Mouse (Mus musculus) liver (tissue): ENCODE results near the gene Invs.
A peak's percentile ranks its signal among the peaks of the same experiment; 100 is the strongest.

Experiments used
- DNase-seq: peaks from one replicate; pipeline ENCODE4 v3.0.0-alpha.2; 2020; ENCODE audit warnings: mixed read lengths

Invs gene

DNA sequence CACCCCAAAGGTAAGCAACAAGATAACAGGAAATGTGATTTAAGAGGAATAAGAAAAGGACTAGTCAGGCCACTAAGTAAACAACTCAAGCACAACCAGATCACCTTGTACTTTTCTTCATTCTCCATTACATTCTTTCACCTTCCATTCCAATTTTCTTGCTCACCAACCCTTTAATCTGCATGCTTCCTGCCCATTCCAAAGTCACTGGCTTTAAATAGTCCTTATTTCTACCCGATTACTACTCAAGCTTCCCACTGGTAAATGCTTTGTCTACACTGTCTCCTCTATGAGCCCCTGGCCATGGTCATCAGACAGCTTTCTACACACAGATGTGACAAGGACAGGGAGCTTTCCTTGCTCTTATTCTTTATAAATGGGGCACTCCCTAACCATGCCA lies 191.4 kb downstream of the Invs start:
- DNase-seq: no peak

GRCm38 (mm10) chr4:48472052-48472791 lies 192.7 kb downstream of the Invs start:
- DNase-seq: no peak

DNA sequence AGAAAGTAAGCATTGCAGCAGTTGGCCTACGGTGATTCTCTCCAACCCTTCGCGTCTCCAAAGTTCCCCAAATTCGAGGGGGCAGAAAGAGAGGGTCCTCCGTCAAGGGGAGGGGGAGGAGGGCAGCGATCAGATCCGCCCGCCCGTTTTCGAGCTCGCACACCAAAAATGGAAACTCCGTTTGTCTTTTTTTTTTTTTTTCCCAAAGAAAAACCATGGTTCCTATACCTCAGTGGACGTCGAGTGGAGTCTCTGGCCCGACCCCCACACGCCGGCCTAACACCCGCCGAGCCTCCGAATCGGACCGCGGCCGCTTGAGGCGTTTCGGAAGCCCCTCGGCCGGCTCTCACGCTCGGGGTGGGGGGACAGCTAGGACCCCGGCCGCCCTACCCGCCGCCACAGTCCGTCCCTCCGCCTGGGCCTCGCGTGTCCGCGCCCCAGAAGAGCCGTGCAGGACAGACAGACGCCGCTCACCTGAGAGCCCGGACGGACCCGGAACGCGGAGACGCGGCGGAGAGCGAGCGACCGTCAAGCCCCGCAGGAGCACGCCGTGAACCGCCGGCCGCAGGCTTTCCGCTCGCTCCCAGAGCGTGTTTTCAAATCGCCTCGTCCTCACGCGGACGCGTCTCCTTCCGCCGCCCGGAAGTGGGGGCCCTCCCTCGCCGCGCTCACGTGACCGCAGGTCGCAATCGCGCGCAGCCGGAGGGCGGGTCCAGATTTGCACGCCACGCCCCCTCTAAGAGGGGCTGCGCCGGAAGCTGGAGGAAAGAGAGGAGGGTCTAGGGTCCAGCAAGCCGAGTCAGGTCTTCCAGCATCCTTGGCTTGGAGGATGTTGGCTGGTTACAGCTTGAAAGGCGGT lies 193.5 kb downstream of the Invs start, which contains the start of gene Tex10:
TSS of gene Tex10 (minus strand) at position 668 of the 859 bp plus-strand sequence.
- DNase-seq: peak; percentile 92

DNA sequence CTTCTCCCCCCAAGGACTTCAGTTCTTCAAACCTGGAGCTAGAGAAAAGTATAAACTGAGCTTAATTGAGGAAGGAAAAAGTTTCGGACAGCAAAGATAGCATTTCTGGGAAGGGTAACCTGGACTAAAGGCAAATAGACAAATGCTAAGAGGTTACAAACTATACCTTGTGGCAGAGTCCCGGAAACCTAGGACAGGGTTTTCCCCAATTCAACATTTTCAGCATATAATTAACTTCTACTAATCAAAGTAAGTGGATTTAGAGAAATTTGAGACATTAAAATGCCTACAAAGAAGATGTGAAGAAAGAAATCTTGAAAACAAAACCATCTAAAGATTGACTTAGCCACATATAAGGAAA lies 194.1 kb downstream of the Invs start:
- DNase-seq: no peak

DNA sequence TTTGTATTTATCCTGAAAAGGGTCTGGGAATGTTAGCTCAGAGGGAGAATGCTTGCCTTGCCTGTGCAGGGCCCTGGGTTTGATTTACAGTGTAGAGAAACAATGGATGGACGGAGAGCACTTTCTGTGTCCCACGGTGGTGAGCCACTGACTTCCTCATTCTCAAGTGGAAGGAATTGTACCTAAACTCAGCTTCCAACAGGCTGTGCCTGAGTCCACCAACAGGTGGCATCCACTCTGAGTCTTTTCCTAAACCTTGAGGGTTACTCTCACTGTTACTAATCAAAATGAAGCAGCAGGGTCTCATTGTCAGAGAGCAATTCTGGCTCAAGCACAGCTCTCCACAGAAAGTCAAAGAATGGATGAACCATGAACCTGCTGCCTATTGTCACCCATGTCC lies 201.7 kb downstream of the Invs start:
- DNase-seq: peak; percentile 14
